Mouse (Mus musculus): Measurements from ENCODE around the gene Erbb3. TPM values are rescaled to one million over a fixed set of nuclear protein-coding genes. Genes with fewer than 3 reads are reported as not detected.
A peak's percentile ranks its signal among the peaks of the same experiment; 100 is the strongest.
"Not testable (repeated sequence)": the region's sequence is repeated elsewhere in the genome, so short reads cannot be mapped to it uniquely, and the experiment has no call there.

Erbb3 gene
- total and polyA plus RNA-seq, 3 experiments = 0.29 to 0.39 TPM; not detected in 1

DNA sequence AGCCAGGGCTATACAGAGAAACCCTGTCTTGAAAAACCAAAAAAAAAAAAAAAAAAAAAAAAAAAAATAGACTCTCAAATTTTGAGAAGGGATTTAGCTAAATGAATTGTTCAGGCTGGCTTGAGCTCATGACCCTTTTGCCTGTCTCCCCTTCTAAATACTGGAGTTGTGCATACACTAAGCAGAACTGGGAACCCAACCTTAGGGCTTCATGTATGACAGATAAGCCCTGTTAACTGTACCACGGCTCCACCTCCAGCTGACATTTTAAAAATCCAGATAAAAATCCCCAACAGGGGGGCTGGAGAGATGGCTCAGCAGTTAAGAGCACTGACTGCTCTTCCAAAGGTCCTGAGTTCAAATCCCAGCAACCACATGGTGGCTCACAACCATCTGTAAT lies 33.9 kb downstream of the Erbb3 start:
- not testable (repeated sequence) for H3K79me2 ChIP-seq (ENCODE audit: control insufficient read depth, insufficient read depth, low read length, poor library complexity)

DNA sequence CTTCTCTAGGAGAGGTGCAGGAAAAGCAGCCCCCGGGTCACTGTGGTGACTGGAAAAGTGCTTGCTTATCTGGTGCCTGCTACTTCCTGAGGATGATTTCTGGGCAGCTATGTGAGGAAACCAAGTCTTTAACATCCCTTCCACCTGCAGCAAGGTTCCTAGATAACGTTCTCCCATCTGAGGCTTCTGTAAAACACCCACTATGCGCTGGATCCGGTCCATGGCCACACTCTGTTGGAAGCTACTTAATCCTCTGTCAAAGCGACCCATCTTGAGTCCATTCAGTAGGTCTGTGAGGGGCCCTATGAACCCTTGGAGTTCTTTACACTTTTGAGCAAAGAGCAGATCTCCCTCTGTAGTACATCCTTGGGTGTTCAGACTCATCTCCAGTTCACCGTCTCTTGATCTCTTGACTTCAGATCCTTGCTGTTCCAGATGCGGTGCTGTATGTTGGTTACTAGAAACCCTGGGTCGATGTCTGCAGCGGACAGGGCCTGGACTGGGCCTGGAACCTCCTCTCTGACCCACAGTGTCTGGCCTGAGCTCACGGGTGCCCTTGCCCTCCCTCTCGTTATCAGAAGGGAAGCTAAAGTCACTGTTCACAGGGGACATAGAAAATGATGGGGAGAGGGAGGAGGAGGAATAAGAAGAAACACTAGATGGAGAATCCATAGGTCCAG lies 39.2 kb downstream of the Erbb3 start:
- peaks cover 0 to 16% of the 10 kb centered on the region in 2 experiments; a peak in 2 of 4 replicates for H3K4me1 ChIP-seq (ENCODE audit: control insufficient read depth in 1 of 2, insufficient read depth in 2 of 2, low read length in 2 of 2)
- DNase-seq (ENCODE audit: low read depth, low spot score); H3K36me3 ChIP-seq (ENCODE audit: control insufficient read depth in 1 of 2, insufficient read depth in 2 of 2, low read length in 2 of 2); H3K27me3 ChIP-seq (ENCODE audit: control insufficient read depth in 1 of 2, insufficient read depth in 2 of 2, low read length in 2 of 2); H3K9me3 ChIP-seq (replicated peaks; ENCODE audit: insufficient read depth, low read length): not testable (repeated sequence)
- H3K4me3 ChIP-seq (ENCODE audit: control insufficient read depth in 1 of 2, insufficient read depth in 1 of 2, low read depth in 2 of 2, low read length in 2 of 2) = peak overlapping the region in 1 of 2 experiments; percentile 47; a peak in 3 of 4 replicates
- TF ChIP-seq TAL1 (IDR thresholded peaks at IDR 0.05; ENCODE audit: low read length) (peak; percentile 11; the same call in 1 of the 2 replicates), GATA1 (IDR thresholded peaks at IDR 0.05; ENCODE audit: low read depth, low read length) (peak; percentile 45; the same call in 1 of the 2 replicates), ZKSCAN1 (IDR thresholded peaks at IDR 0.05; ENCODE audit: low read depth, low read length) (peak; percentile 88), TCF12 (IDR thresholded peaks at IDR 0.05; ENCODE audit: low read depth, low read length) (0 out of 2 replicates have a peak, but pooled peaks have one; percentile 11)
- H3K9ac ChIP-seq (ENCODE audit: control insufficient read depth, low read depth, low read length, poor library complexity, severe bottlenecking) = peak overlapping the region; percentile 72
- peak overlapping the region; percentile 70; the same call in 1 of the 2 replicates for H3K27ac ChIP-seq (ENCODE audit: control insufficient read depth, low read depth, low read length)
- H3K79me2 ChIP-seq (ENCODE audit: control insufficient read depth, insufficient read depth, low read length, poor library complexity) = peaks cover 18% of the 10 kb centered on the region

More for the DNA sequence above, 33.9 kb downstream of the Erbb3 start:
- not testable (repeated sequence) for H3K36me3 ChIP-seq (ENCODE audit: control insufficient read depth in 1 of 2, insufficient read depth in 2 of 2, low read length in 2 of 2); H3K4me1 ChIP-seq (ENCODE audit: control insufficient read depth in 1 of 2, insufficient read depth in 2 of 2, low read length in 2 of 2); H3K4me3 ChIP-seq (ENCODE audit: control insufficient read depth in 1 of 2, insufficient read depth in 1 of 2, low read depth in 2 of 2, low read length in 2 of 2); H3K9ac ChIP-seq (ENCODE audit: control insufficient read depth, low read depth, low read length, poor library complexity, severe bottlenecking); H3K27ac ChIP-seq (ENCODE audit: control insufficient read depth, low read depth, low read length); H3K9me3 ChIP-seq (replicated peaks; ENCODE audit: insufficient read depth, low read length); H3K27me3 ChIP-seq (ENCODE audit: control insufficient read depth in 1 of 2, insufficient read depth in 2 of 2, low read length in 2 of 2)
- TF ChIP-seq ZNF384 (IDR thresholded peaks at IDR 0.05; ENCODE audit: low read depth, low read length) (peak; percentile 66; the same call in 1 of the 2 replicates), ETS1 (IDR thresholded peaks at IDR 0.05; ENCODE audit: low read depth, low read length) (0 out of 2 replicates have a peak, but pooled peaks have one; percentile 18), TBP (IDR thresholded peaks at IDR 0.05; ENCODE audit: low read depth, low read length) (peak; percentile 86)
- peak; percentile 60 for DNase-seq (ENCODE audit: low read depth, low spot score)

DNA sequence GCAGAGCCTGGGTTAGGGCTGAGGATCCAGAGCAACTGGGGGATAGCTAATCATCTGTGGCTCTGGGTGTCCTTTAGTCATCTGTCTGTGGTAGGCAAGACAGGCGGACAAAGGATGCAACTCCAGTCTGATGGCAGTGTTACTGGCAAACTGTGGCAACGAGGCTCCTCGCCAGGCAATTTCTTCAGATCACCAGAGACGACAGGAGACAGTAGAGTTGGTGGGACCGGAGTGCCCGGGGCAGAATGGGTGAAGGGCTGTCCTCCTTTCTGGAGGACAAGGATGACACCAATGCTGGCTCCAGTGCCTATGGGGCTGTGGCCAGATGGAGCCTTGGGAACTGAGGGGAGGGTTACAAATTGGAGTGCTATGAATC lies 39.8 kb downstream of the Erbb3 start:
- H3K4me1 ChIP-seq (ENCODE audit: control insufficient read depth in 1 of 2, insufficient read depth in 2 of 2, low read length in 2 of 2) = peaks cover 0 to 16% of the 10 kb centered on the region in 2 experiments; a peak in 2 of 4 replicates
- H3K27ac ChIP-seq (ENCODE audit: control insufficient read depth, low read depth, low read length) = peak overlapping the region; percentile 70
- peak overlapping the region; percentile 27 to 47 for H3K4me3 ChIP-seq (ENCODE audit: control insufficient read depth in 1 of 2, insufficient read depth in 1 of 2, low read depth in 2 of 2, low read length in 2 of 2)
- H3K9me3 ChIP-seq (replicated peaks; ENCODE audit: insufficient read depth, low read length); H3K36me3 ChIP-seq (ENCODE audit: control insufficient read depth in 1 of 2, insufficient read depth in 2 of 2, low read length in 2 of 2); H3K27me3 ChIP-seq (ENCODE audit: control insufficient read depth in 1 of 2, insufficient read depth in 2 of 2, low read length in 2 of 2): not testable (repeated sequence)
- peak overlapping the region; percentile 72 for H3K9ac ChIP-seq (ENCODE audit: control insufficient read depth, low read depth, low read length, poor library complexity, severe bottlenecking)
- TF ChIP-seq CHD1 (IDR thresholded peaks at IDR 0.05; ENCODE audit: low read depth, low read length) (peak; percentile 56; the same call in 1 of the 2 replicates), ZKSCAN1 (IDR thresholded peaks at IDR 0.05; ENCODE audit: low read depth, low read length) (0 out of 2 replicates have a peak, but pooled peaks have one; percentile 30)
- H3K79me2 ChIP-seq (ENCODE audit: control insufficient read depth, insufficient read depth, low read length, poor library complexity) = peaks cover 18% of the 10 kb centered on the region
- peak; percentile 53 for DNase-seq (ENCODE audit: low read depth, low spot score)

Measured in MEL (cell line).